Mouse (Mus musculus) bone marrow macrophage, adult 2 months (primary cell): ENCODE data around the gene 1700001O22Rik.

Experiments used
- CTCF ChIP-seq: IDR thresholded peaks from 2 replicates; pipeline ENCODE4 v1.5.1; 2012; ENCODE audit warnings: low read depth, mild to moderate bottlenecking, low read length, moderate library complexity
- POLR2A ChIP-seq: IDR thresholded peaks from 2 replicates; pipeline ENCODE4 v1.6.1; 2012; ENCODE audit warnings: mild to moderate bottlenecking, low read depth, low read length, borderline replicate concordance

DNA sequence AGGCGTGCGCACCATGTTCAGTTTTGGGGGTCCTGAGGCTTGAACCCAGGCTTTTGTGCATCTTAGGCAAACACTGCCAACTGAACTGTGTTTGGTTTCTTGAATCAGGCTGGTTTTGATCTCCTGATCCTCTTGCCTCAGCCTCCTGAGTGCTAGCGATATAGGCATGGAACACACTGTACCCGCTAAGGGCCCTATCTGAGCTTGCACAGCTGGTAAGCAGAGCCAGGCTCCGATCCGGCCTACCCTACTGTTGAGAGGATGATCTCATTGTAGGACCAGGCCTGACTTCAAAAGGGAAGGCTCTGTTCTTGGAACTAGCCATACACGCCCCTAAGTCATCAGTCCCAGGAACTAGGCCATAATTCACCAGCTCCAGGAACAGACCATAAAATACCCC is 7.1 kb upstream of the 1700001O22Rik start:
- TF ChIP-seq POLR2A, result no peak
- no peak for TF ChIP-seq CTCF
